27 mouse cellular contexts compared by ENCODE assay signal in the genomic region with DNA sequence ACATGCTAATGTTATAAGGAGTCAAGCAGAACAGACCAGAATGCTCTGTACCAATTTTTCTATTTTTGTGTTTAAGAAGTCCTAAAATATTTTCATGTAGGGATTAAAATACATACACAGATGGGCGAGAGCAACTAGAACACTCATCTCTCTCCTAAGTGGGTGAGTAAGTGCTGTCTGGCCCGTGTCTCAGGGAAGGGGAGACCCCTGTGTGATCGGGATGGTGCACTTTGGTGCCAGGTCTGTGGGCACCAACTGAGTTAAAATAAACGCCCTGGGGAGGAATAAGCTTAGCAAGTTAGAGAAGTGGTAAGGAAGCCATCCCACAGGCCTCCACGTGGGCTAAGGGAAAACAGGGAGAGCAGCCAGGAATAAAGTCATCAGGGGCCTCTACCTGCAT. TPM values are rescaled to one million over a fixed set of nuclear protein-coding genes. Genes with fewer than 3 reads are reported as not detected.
A peak's percentile ranks its signal among the peaks of the same experiment; 100 is the strongest.
DNase-seq lines count a peak whose midpoint lies in the region; ATAC-seq and TF ChIP-seq lines count a peak whose summit lies in the region.
"Had no signal": no experiment of that assay in that cellular context is flagged by ENCODE, and none has a peak within 500 bp of the region (broad histone marks: within the 10 kb centered on the region; RNA-seq: fewer than 3 reads in every experiment).

No protein-coding gene starts in this region.

- no peaks in the 10 kb centered on the region for H3K9me3 ChIP-seq in hindbrain, embryonic 12.5 days (replicated peaks)
- H3K9me3 ChIP-seq: embryonic facial prominence, embryonic 15.5 days; forebrain, embryonic 10.5 days; G1E; heart, embryonic 10.5 days; hindbrain, embryonic 13.5 days had no signal

- H3K9ac ChIP-seq in hindbrain, embryonic 12.5 days: no peak overlapping the region
- H3K9ac ChIP-seq: embryonic facial prominence, embryonic 15.5 days; hindbrain, embryonic 13.5 days had no signal

- H3K4me2 ChIP-seq in hindbrain, embryonic 12.5 days (replicated peaks): no peak overlapping the region
- H3K4me2 ChIP-seq: embryonic facial prominence, embryonic 15.5 days; hindbrain, embryonic 13.5 days had no signal

- H3K27ac ChIP-seq in layer of hippocampus, adult 2 months: peak overlapping the region; percentile 82
- no peak overlapping the region for H3K27ac ChIP-seq in hindbrain, embryonic 12.5 days
- H3K27ac ChIP-seq: embryonic facial prominence, embryonic 15.5 days; forebrain, embryonic 10.5 days; heart, embryonic 10.5 days; hindbrain, embryonic 13.5 days had no signal

- H3K36me3 ChIP-seq in hindbrain, embryonic 12.5 days: peaks cover 20% of the 10 kb centered on the region

- no peaks in the 10 kb centered on the region for H3K4me1 ChIP-seq in hindbrain, embryonic 12.5 days
- H3K4me1 ChIP-seq: embryonic facial prominence, embryonic 15.5 days; forebrain, embryonic 10.5 days; heart, embryonic 10.5 days; hindbrain, embryonic 13.5 days had no signal

- no peaks in the 10 kb centered on the region for H3K27me3 ChIP-seq in hindbrain, embryonic 12.5 days
- H3K27me3 ChIP-seq: embryonic facial prominence, embryonic 15.5 days; hindbrain, embryonic 13.5 days had no signal

- TF ChIP-seq CTCF in layer of hippocampus, adult 2 months (conservative IDR thresholded peaks at IDR 0.05): no peak

- ATAC-seq in frontal cortex, adult (ENCODE audit: low TSS enrichment): peak; percentile 79
- ATAC-seq in hindbrain, embryonic 12.5 days (ENCODE audit: low FRiP score): no peak
- ATAC-seq: CD4-positive, CD25-positive, alpha-beta regulatory T cell, adult 4 months; forebrain, embryonic 14.5 days had no signal

- no peak overlapping the region for H3K4me3 ChIP-seq in layer of hippocampus, adult 2 months
- H3K4me3 ChIP-seq in hindbrain, embryonic 12.5 days: no peak overlapping the region
- H3K4me3 ChIP-seq: embryonic facial prominence, embryonic 15.5 days; erythroblast, embryonic 14.5 days; forebrain, embryonic 10.5 days; heart, embryonic 10.5 days; hindbrain, embryonic 13.5 days had no signal

- 76% methylated on average over 5 of the region's 5 CpGs for WGBS in hindbrain, embryonic 12.5 days

- no peak for DNase-seq in frontal cortex, postnatal 25 days (ENCODE audit: low spot score in 2 of 2)
- DNase-seq in layer of hippocampus, adult 2 months (ENCODE audit: low spot score in 2 of 2): no peak
- DNase-seq in layer of hippocampus, postnatal 14 days (ENCODE audit: low spot score in 2 of 2): no peak
- DNase-seq in left cerebral cortex, postnatal 36 days (ENCODE audit: low spot score in 2 of 2): peak; percentile 40 to 69
- DNase-seq in left cerebral cortex, postnatal 4 days: no peak
- DNase-seq: adrenal gland, adult 8-10 months; adrenal gland, postnatal 36 days; B cell, adult 2 months; cerebellum, adult 11 months; cerebellum, adult 8-10 months; cerebellum, postnatal 14 days; embryo, embryonic 11 days; gastrocnemius, postnatal 10 days; heart, adult 18-20 months; heart, postnatal 10 days; heart, postnatal 4 days had no signal

- intact Hi-C loops in left cerebral cortex, postnatal 36 days (cut with DNase I): no loop called here
- intact Hi-C loops in left cerebral cortex, postnatal 4 days (cut with DNase I): no loop called here

RNA-seq across cellular contexts. Expression of a gene that starts 9.5 kb away (rescaled TPM):
- total RNA-seq in layer of hippocampus, adult 2 months (2021): 10 to 100 TPM; 78.8 to 91.0 TPM
- total RNA-seq in layer of hippocampus, postnatal 14 days (2021): 10 to 100 TPM; 66.9 to 73.5 TPM
- total RNA-seq in left cerebral cortex, postnatal 36 days (2021): 100 to 1,000 TPM; 136 to 141 TPM
- total RNA-seq in left cerebral cortex, postnatal 4 days (2021): 10 to 100 TPM; 77.1 to 81.6 TPM
- 50.4 and 55.3 TPM in 2 replicates for polyA plus RNA-seq in hindbrain, embryonic 12.5 days (2016; fragmentation: Nextera tagmentation; extraction: Ambion mirVana)

RNA-seq across cellular contexts. Expression of a gene that starts 40.9 kb away (rescaled TPM):
- 10 to 100 TPM in 1 of 2 experiments, 1 to 10 TPM in 1; 5.7 to 10.7 TPM for total RNA-seq in layer of hippocampus, adult 2 months (2021)
- total RNA-seq in layer of hippocampus, postnatal 14 days (2021): 1 to 10 TPM; 7.0 to 7.4 TPM
- total RNA-seq in left cerebral cortex, postnatal 36 days (2021): 1 to 10 TPM; 6.7 to 7.7 TPM
- total RNA-seq in left cerebral cortex, postnatal 4 days (2021): 10 to 100 TPM in 1 of 2 experiments, 1 to 10 TPM in 1; 7.8 to 11.4 TPM
- 6.5 and 8.0 TPM in 2 replicates for polyA plus RNA-seq in hindbrain, embryonic 12.5 days (2016; fragmentation: Nextera tagmentation; extraction: Ambion mirVana)

RNA-seq across cellular contexts. Expression of a gene that starts 41.2 kb away (rescaled TPM):
- 100 to 1,000 TPM; 393 to 425 TPM for total RNA-seq in layer of hippocampus, adult 2 months (2021)
- total RNA-seq in layer of hippocampus, postnatal 14 days (2021): 100 to 1,000 TPM; 387 to 389 TPM
- 100 to 1,000 TPM; 738 to 861 TPM for total RNA-seq in left cerebral cortex, postnatal 36 days (2021)
- total RNA-seq in left cerebral cortex, postnatal 4 days (2021): 100 to 1,000 TPM; 366 to 388 TPM
- 70.1 and 72.6 TPM in 2 replicates for polyA plus RNA-seq in hindbrain, embryonic 12.5 days (2016; fragmentation: Nextera tagmentation; extraction: Ambion mirVana)
- total RNA-seq: common myeloid progenitor, adult 5-6 weeks had no signal
- polyA plus RNA-seq: G1E had no signal

Comparison
In these comparisons a context has a peak if more than half of its experiments do, and no peak if none do; other contexts are left out.
1. DNase-seq: peak in left cerebral cortex, postnatal 36 days (2 of 2); none in frontal cortex, postnatal 25 days (0 of 2), layer of hippocampus, adult 2 months (0 of 2), layer of hippocampus, postnatal 14 days (0 of 2) and left cerebral cortex, postnatal 4 days (single experiment).